Mouse (Mus musculus) G1E-ER4 (cell line): ENCODE measurements around the gene Fam234b. TPM values are rescaled to one million over a fixed set of nuclear protein-coding genes. Genes with fewer than 3 reads are reported as not detected.

Experiments used
- GATA1 ChIP-seq: IDR thresholded peaks from one replicate; pipeline ENCODE4 v1.8.0; 2012; ENCODE audit warnings: low read length, inconsistent platforms
- polyA plus RNA-seq: library from polyadenylated mRNA; stranded (reverse); fragments of >175 nt; gene quantifications from 2 replicates; pipeline ENCODE4 v1.2.3, GENCODE M21; 2012

Gene Fam234b
- polyA plus RNA-seq, 1 experiment = 10.7 TPM

DNA sequence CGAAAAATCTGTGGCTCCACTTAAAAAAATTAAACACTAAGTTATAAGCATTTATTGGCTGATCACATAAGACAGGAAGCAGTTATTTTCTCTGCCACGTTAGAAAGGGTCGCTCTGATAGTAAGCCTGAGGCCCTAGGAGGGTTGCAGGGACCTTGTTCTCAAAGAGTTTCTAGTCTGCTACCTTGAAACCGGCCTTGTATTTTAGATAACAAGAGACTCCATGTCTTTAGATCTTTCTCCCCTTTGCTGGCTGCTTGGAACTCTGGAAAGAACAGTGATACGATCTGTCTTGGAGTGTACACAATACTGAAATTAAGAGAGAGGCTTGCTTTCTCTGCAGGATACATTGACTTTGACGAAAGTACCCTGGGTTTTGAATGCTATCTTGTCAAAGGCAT is 949 bp downstream of the Fam234b start:
- TF ChIP-seq GATA1 = no peak

DNA sequence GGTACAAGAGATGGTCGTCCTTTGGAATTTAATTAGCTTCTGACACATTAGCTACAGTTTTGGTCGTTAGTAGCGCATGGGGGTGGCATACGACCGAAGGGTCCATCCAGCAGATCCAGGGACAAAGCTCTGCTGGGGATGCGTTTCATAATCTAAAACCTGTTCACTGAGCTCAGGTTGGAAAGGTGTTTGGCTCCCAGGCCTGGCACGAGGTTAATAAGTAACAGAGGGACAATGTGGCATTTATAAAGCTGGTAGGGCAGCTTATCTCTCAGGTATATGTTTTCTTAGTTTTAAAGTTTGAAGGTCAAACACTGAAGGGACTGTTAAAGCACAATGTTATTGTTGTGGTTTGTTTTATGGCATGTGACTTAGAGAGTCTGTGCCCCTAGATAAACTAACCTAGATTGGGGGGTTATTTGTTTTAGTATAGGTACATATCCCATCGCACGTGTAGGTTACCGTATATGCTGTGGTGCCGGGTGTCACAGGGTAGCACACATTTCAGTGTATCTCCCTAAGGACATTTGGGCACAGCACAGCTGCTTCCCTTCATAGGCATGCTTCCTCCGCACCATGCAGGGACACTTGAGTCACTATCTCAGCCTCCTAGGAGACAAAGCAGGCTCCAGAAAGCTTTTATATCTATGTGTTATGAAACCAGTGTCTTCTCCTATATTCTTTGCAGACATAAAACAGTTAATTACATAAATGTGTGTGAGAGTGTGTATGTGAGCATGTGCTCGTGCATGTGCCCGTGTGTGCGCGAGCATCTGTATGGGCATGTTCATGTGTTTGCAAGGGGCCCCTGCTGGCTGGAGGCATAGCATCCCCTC is 2.6 kb downstream of the Fam234b start:
- TF ChIP-seq GATA1 = no peak

DNA sequence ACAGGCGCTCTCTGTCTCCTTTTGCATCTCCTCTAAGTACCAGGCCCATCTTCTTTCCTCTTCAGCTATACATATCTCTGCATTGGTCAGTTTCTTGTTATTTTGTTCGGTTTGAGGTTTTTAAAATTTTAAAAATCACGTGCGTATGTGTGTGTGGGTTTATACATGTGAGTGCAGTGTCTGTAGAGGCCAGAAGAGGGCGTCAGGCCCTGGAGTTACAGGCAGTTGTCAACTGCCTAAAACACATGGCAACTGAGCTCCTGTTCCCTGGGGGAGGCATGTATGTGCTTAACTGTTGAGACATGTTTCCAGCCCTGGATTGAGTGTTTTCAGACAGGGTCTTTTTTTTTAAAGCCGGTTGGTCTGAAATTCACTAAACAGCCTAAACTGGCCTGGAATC is 4.9 kb downstream of the Fam234b start:
- TF ChIP-seq GATA1 = no peak

DNA sequence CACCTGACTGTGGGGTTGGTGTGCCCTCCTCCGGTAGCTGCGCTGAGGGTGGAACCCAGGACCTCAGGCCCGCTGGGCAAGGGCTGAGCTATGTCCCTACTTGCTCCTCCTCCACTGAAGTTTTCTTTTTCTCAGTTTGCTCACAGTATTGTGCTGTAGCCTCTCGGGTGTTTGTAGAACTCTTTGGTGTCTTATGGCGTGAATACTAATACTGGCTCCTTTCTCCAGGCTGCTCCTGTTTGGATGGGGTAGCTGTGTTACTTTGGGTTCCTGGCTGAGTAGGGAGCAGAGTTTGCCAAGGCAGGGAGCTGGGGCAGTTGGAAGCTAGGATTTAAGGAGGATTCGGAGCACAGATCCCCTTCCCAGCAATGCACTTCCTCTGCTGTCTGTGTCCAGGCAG is 6.0 kb downstream of the Fam234b start:
- no peak for TF ChIP-seq GATA1

DNA sequence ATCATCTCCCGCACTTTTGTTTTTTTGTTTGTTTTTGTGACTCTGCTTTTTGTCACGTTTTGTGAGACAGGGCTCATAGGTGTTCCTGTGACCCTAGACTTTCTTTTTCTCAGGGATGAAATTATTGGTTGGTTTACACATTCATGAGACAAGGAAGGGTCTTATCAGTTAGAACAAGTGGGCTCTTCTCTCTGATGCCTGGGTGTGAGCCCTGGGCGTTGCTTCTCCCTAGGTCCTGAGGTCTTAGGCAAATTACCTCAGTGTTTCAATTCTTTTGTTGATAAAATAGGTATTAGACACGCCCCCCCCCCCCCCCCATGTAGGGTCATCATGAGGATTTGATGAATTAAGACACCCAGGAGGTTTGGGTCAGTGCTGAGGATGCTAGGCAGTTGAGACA is 7.1 kb downstream of the Fam234b start:
- no peak for TF ChIP-seq GATA1

DNA sequence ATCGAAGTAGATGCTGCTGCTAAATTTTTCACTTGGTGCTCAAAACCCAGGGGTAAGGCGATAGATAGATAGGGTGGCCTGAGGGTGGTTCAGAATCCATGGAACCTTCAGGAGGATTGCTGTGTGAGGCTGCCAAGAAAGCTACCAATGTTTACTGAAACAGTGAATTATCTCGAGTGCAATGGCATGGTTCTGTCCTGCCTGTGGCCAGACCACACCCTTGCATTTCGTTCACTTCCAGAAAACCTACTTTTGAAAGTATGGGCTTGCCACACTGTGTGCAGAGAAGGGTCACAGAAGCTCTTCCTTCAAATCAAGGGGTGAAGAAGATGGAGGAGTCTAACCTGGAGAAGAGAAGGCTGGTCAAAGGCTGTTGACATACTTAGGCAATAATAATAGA is 8.0 kb downstream of the Fam234b start:
- no peak for TF ChIP-seq GATA1

DNA sequence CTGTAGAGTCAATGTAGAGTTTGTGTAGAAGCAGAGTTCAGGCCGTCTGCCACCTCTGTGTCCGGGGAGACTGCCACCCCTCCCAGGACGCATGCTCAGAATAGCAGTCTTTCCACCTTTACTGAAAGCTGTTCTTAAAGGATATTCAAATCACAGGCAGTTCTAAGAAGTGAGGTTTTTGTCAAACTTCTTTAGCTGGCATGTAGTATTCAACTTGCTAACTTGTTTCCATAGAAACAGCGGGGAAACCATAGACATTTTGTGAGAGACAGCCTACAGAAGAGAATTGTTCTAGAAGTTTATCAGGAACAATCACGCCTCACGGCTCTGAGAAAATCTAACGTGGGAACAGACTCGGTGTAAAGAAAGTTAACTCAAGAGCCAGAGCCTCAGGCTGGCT is 9.1 kb downstream of the Fam234b start:
- TF ChIP-seq GATA1 = no peak

DNA sequence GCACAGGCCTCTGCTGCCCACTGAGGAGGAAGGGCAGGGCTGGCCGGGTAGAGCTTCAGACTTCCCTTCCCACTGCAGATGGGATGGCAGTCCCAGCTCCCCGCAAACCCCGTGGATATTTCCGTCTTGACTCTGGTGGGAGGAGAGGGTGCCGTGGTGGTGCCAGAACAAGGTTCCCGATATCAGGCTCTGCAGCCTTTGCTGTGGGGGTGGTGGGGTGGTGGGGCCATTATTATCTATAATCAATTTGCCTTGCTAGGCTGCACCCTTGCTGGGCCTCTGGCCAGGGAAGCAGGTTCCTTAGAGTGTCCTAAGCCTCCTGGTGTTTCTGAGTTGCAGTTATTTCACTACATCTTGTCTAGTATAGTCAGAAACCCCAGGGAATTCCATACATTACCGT is 13.4 kb downstream of the Fam234b start:
- no peak for TF ChIP-seq GATA1

DNA sequence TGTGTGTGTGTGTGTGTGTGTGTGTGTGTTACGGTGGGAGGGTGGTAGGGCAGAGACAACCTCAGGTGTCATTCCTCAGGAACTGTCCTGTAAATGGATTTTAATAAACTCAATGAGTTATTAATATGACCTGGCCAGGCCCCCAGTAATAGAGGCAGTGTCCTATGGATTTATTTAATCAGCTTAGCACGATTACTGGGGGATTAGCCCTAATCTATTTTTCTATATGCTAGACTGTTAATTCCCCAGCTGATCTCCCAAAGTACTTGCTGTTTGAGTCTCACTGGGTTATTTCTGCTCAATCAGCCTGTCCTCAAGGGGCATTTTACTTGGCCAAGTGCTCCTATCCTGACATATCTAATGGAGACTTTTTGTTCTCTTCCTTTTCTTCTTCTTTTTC is 14.9 kb downstream of the Fam234b start:
- TF ChIP-seq GATA1 = no peak

DNA sequence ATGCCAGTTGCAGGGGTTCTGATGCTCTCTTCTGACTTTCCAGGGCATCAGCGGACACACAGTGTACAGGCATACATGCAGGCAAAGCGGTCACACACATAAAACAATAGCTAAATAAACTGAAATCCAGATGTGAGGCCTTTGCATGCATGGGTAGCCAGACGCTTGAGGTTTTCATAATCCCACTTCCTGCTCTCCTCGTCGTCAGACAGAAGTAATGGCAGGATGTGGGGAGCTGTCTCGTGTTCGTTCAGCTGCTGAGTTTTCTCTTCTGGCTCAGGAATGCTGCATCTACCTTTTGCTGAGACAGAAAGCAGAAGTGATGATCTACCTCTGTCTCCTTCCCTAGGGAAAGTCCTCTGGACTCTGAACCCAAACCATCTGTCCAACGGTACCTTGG is 20.6 kb downstream of the Fam234b start:
- TF ChIP-seq GATA1 = no peak

DNA sequence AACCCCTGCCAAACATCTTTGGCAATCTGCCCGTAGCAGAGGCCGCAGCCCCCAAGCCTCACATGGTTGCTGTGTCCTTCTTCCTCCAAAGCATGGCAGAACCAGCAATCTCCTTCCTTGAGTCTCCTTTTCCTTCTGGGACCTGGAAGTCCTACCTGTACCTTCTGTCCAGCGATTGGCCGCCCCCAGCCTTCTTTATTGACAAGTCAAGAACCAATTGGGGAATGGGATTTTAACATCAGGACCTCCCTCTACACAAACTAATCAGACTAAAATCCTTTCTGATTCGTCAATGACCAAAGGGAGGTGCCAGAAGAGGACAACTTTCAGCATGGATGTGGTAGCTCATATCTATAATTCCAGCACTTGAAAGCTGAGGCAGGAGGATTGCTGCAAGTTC is 22.1 kb downstream of the Fam234b start:
- TF ChIP-seq GATA1 = no peak

DNA sequence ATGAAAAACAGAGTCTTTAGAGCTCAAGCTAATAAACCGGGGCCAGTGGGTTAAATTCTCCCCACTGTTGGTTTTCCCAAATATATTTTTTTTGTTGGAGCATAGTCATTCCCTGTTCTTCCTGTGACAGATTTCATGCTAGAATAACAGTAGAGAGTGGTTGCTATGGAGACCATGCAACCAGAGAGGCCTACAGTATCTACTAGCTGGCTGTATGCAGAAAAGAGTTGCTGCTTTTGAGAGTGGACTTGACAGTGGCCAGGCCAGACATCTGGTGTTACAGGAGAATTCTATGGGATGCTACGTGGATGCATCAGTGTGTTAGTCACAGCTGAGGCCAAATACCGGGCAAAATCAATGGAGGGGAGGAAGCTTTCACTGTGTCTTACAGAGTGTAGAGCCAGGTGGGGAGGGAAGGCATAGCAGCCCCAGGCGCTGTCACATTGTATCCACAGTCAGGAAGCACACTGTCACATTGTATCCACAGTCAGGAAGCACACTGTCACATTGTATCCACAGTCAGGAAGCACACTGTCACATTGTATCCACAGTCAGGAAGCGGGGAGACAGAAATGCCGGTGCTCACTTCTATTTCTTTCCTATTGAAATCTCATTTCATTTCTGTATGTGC is 26.1 kb downstream of the Fam234b start:
- TF ChIP-seq GATA1 = no peak

DNA sequence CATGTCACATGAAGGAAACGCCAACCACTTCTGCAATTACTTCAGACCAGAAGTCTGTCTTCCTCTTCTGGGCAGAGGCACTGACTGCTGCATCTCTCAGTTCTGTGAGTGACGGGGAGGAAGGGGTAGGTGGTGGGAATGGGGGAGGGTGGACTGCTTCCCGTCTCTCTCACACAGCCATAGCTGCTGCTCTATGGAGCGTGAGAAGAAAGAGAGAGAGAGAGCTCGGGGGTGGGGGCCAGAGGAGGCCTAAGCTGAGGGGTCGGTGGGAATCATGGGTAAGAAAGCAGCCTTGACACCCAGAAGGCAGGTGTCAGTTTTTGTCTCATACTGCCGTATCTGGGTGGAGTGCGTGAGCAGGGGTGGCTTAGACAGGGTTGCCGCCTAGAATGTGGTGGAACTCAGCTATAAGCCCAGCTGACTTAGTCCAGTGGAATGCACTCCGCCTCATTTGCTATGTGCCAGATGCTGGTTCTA is 30.7 kb downstream of the Fam234b start:
- TF ChIP-seq GATA1 = no peak

DNA sequence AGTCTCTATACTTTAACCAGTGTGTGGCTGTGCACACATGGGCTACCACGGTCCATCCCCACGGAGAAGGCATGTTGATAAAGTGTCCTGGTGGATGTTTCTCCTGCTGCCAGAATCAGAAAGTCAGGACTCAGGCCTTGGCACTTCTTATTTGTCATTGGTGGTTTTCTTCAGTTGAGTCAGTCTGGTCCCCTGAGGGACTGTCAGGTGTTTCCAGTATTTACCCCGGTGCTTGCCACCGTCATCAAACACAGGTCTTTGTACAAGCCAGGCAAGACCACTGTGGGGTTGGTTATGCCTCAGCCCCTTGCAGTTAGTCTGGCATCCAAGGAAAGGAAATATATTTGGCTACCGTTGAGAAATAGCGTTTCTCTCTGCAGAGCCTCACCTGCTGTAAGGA is 32.8 kb downstream of the Fam234b start:
- TF ChIP-seq GATA1 = no peak

DNA sequence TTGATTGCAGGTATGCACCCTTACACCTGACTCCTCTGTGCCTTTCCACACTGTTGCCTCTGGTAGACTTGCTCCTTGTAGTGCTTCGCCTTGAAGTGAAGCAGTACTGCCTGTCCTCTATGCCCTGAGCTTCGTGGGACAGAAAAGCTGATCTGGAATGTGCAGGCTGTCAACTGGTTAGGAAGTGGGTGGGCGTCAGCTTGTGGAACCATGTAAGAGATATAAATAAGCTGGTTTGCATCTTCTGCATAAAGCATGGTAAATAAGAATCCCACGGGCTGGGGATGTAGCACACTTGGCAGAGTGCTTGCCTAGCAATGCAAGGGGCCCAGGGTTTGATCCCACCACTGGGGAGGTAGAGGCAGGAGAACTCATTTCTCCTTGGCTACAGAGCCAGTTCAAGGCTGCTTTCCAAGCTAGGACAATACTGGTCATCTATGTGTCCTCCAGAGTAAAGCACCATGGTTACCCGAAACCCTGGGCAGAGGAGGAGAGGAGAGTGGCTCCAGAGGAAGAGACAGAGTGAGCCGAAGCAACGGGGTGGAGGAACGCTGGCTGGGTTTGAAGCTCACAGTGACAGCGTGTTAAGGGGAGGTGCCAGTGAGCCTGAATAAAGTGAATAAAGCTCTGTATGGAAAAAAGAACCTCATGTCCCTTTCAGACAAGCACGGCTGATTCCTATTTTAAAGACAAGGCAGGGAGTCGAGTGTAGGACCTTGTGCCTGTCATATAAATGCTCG is 34.8 kb downstream of the Fam234b start:
- TF ChIP-seq GATA1 = no peak

DNA sequence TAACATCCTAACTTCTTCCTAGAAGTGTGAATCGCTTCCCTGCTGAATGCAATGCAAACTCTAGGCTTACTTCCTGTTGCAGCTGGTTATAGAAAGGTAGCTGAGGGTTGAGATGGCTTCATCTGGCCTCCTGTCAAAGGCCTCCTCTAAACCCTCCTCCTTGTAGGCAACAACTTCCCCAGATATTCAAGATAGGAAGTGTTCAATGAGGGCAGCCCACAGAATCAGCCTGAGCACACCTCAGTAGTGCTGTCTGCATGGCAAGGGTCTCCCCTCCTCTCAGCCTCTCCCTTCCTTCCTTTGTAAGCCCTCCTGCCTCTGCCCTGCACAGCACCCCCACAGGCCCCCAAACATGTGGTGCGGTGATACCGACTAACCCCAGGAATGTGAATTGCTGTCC is 38.0 kb downstream of the Fam234b start:
- TF ChIP-seq GATA1 = no peak
